Mouse (Mus musculus) limb, embryonic 13.5 days (tissue): ENCODE measurements around the gene Mrgprh. TPM values are rescaled to one million over a fixed set of nuclear protein-coding genes. Genes with fewer than 3 reads are reported as not detected.

Source experiments
- ATAC-seq: fragments of 200-750 bp; cut with Nextera tagmentation; 2 replicates; pipeline ENCODE4 v1.8.0; 2017; ENCODE audit warnings: low read depth, moderate number of reproducible peaks, moderate TSS enrichment; ENCODE audit not compliant: low FRiP score
- H3K27ac ChIP-seq: fragments of 300-500 bp; sonication (generic); 2 replicates; pipeline ENCODE4 v1.5.1; 2015; ENCODE audit warnings: inconsistent platforms, mild to moderate bottlenecking, moderate library complexity
- H3K27me3 ChIP-seq: fragments of 300-500 bp; sonication (generic); 2 replicates; pipeline ENCODE4 v1.6.1; 2015; ENCODE audit warnings: mild to moderate bottlenecking, inconsistent platforms
- H3K36me3 ChIP-seq: fragments of 300-500 bp; sonication (generic); 2 replicates; pipeline ENCODE4 v1.6.1; 2015; ENCODE audit warnings: inconsistent platforms, mild to moderate bottlenecking, moderate library complexity
- H3K4me1 ChIP-seq: fragments of 300-500 bp; sonication (generic); 2 replicates; pipeline ENCODE4 v1.6.1; 2015; ENCODE audit warnings: inconsistent platforms
- H3K4me2 ChIP-seq: fragments of 300-500 bp; sonication (generic); replicated peaks from 2 replicates; pipeline ENCODE4 v1.6.1; 2015; ENCODE audit warnings: inconsistent platforms, mild to moderate bottlenecking, moderate library complexity
- H3K4me3 ChIP-seq: fragments of 300-500 bp; sonication (generic); 2 replicates; pipeline ENCODE4 v1.5.1; 2015; ENCODE audit warnings: moderate library complexity, mild to moderate bottlenecking, inconsistent platforms
- H3K9ac ChIP-seq: fragments of 300-500 bp; sonication (generic); 2 replicates; pipeline ENCODE4 v1.6.1; 2015; ENCODE audit warnings: mild to moderate bottlenecking, inconsistent platforms
- H3K9me3 ChIP-seq: fragments of 300-500 bp; sonication (generic); 2 replicates; pipeline ENCODE4 v1.6.1; 2016; ENCODE audit warnings: inconsistent platforms
- WGBS: fragments of 180-500 bp; shearing (Covaris S2); methylation state at CpG from one replicate; pipeline ENCODE4 v1.1.7; 2015; 5-methylcytosine and 5-hydroxymethylcytosine counted together
- polyA plus RNA-seq: library from polyadenylated mRNA; unstranded; fragments of >200 nt; fragmentation: Nextera tagmentation; extraction: Ambion mirVana; gene quantifications from 2 replicates; pipeline ENCODE4 v1.2.1, GENCODE M21; 2015

Mrgprh gene
- polyA plus RNA-seq, 1 experiment from 2014 or later, result 0.08 TPM

- 54% methylated on average over 4 of the region's 4 CpGs for WGBS
- peaks cover 30% of the 10 kb centered on the region for H3K4me1 ChIP-seq
- ATAC-seq, result no peak
These were observed 28.1 kb upstream of the Mrgprh start for GRCm38 (mm10) chr17:12847736-12848135.

GRCm38 (mm10) chr17:12849778-12850382, 26.0 kb upstream of the Mrgprh start:
- WGBS, result 85% methylated on average over 8 of the region's 8 CpGs
- Histone ChIP-seq H3K4me3 (no peak overlapping the region), H3K27ac (no peak overlapping the region), H3K27me3 (no peaks in the 10 kb centered on the region), H3K9me3 (no peaks in the 10 kb centered on the region), H3K36me3 (no peaks in the 10 kb centered on the region), H3K4me1 (peaks cover 18% of the 10 kb centered on the region), H3K9ac (no peak overlapping the region), H3K4me2 (no peak overlapping the region)
- ATAC-seq, result no peak

More at GRCm38 (mm10) chr17:12847736-12848135, 28.1 kb upstream of the Mrgprh start:
- Histone ChIP-seq H3K4me2 (no peak overlapping the region), H3K27me3 (no peaks in the 10 kb centered on the region), H3K9me3 (no peaks in the 10 kb centered on the region), H3K9ac (no peak overlapping the region), H3K36me3 (no peaks in the 10 kb centered on the region), H3K27ac (no peak overlapping the region), H3K4me3 (no peak overlapping the region)

GRCm38 (mm10) chr17:12851689-12852088, 24.1 kb upstream of the Mrgprh start:
- Histone ChIP-seq H3K27ac (no peak overlapping the region), H3K9me3 (no peaks in the 10 kb centered on the region), H3K27me3 (no peaks in the 10 kb centered on the region), H3K36me3 (no peaks in the 10 kb centered on the region), H3K4me3 (no peak overlapping the region), H3K4me2 (no peak overlapping the region), H3K4me1 (peaks cover 2% of the 10 kb centered on the region), H3K9ac (no peak overlapping the region)
- 77% methylated on average over 11 of the region's 11 CpGs for WGBS
- no peak for ATAC-seq

GRCm38 (mm10) chr17:12853821-12854220, 22.0 kb upstream of the Mrgprh start:
- Histone ChIP-seq H3K4me3 (no peak overlapping the region), H3K36me3 (no peaks in the 10 kb centered on the region), H3K9me3 (no peaks in the 10 kb centered on the region), H3K4me2 (no peak overlapping the region), H3K27me3 (no peaks in the 10 kb centered on the region), H3K27ac (no peak overlapping the region), H3K4me1 (no peaks in the 10 kb centered on the region), H3K9ac (no peak overlapping the region)
- no peak for ATAC-seq
- 91% methylated on average over 2 of the region's 2 CpGs for WGBS

- ATAC-seq, result no peak
- Histone ChIP-seq H3K36me3 (no peaks in the 10 kb centered on the region), H3K4me2 (no peak overlapping the region), H3K4me1 (no peaks in the 10 kb centered on the region), H3K9me3 (no peaks in the 10 kb centered on the region), H3K4me3 (no peak overlapping the region), H3K27me3 (no peaks in the 10 kb centered on the region), H3K9ac (no peak overlapping the region), H3K27ac (no peak overlapping the region)
- 96% methylated on average over 11 of the region's 11 CpGs for WGBS
These were observed 21.4 kb upstream of the Mrgprh start for GRCm38 (mm10) chr17:12854386-12854785.

- no peak for ATAC-seq
- WGBS, result 48% methylated on average over 3 of the region's 3 CpGs
- H3K36me3 ChIP-seq, result no peaks in the 10 kb centered on the region
- no peaks in the 10 kb centered on the region for H3K27me3 ChIP-seq
- H3K9ac ChIP-seq, result no peak overlapping the region
- no peak overlapping the region for H3K4me3 ChIP-seq
- H3K27ac ChIP-seq, result no peak overlapping the region
- no peak overlapping the region for H3K4me2 ChIP-seq
- no peaks in the 10 kb centered on the region for H3K4me1 ChIP-seq
- H3K9me3 ChIP-seq, result no peaks in the 10 kb centered on the region
These were observed 18.4 kb upstream of the Mrgprh start for GRCm38 (mm10) chr17:12857395-12857794.

GRCm38 (mm10) chr17:12858072-12858471, 17.8 kb upstream of the Mrgprh start:
- Histone ChIP-seq H3K27me3 (no peaks in the 10 kb centered on the region), H3K9ac (no peak overlapping the region), H3K9me3 (no peaks in the 10 kb centered on the region), H3K4me3 (no peak overlapping the region), H3K4me2 (no peak overlapping the region), H3K27ac (no peak overlapping the region), H3K4me1 (no peaks in the 10 kb centered on the region), H3K36me3 (no peaks in the 10 kb centered on the region)
- 36% methylated on average over 4 of the region's 4 CpGs for WGBS
- ATAC-seq, result no peak

- no peak overlapping the region for H3K9ac ChIP-seq
- H3K9me3 ChIP-seq, result no peaks in the 10 kb centered on the region
- no peaks in the 10 kb centered on the region for H3K4me1 ChIP-seq
- H3K4me2 ChIP-seq, result no peak overlapping the region
- H3K36me3 ChIP-seq, result no peaks in the 10 kb centered on the region
- ATAC-seq, result no peak
- H3K27ac ChIP-seq, result no peak overlapping the region
- no peaks in the 10 kb centered on the region for H3K27me3 ChIP-seq
- no peak overlapping the region for H3K4me3 ChIP-seq
- 80% methylated on average over 8 of the region's 8 CpGs for WGBS
These were observed 16.8 kb upstream of the Mrgprh start for GRCm38 (mm10) chr17:12859006-12859520.

GRCm38 (mm10) chr17:12864111-12864510, 11.7 kb upstream of the Mrgprh start:
- H3K36me3 ChIP-seq, result no peaks in the 10 kb centered on the region
- no peaks in the 10 kb centered on the region for H3K9me3 ChIP-seq
- H3K27me3 ChIP-seq, result no peaks in the 10 kb centered on the region
- no peak for ATAC-seq
- peaks cover 14% of the 10 kb centered on the region for H3K4me1 ChIP-seq
- no peak overlapping the region for H3K4me2 ChIP-seq
- H3K9ac ChIP-seq, result no peak overlapping the region
- no peak overlapping the region for H3K27ac ChIP-seq
- no peak overlapping the region for H3K4me3 ChIP-seq

- Histone ChIP-seq H3K36me3 (no peaks in the 10 kb centered on the region), H3K4me3 (no peak overlapping the region), H3K4me2 (no peak overlapping the region), H3K27me3 (no peaks in the 10 kb centered on the region), H3K9me3 (no peaks in the 10 kb centered on the region), H3K27ac (no peak overlapping the region), H3K9ac (no peak overlapping the region), H3K4me1 (peaks cover 24% of the 10 kb centered on the region)
- WGBS, result 81% methylated on average over 3 of the region's 3 CpGs
- no peak for ATAC-seq
These were observed 10.4 kb upstream of the Mrgprh start for GRCm38 (mm10) chr17:12865407-12865806.

- 74% methylated on average over 10 of the region's 10 CpGs for WGBS
- Histone ChIP-seq H3K4me1 (peaks cover 34% of the 10 kb centered on the region), H3K9ac (no peak overlapping the region), H3K4me2 (no peak overlapping the region), H3K27me3 (no peaks in the 10 kb centered on the region), H3K4me3 (no peak overlapping the region), H3K27ac (no peak overlapping the region), H3K9me3 (no peaks in the 10 kb centered on the region), H3K36me3 (no peaks in the 10 kb centered on the region)
- ATAC-seq, result no peak
These were observed 9.0 kb upstream of the Mrgprh start for GRCm38 (mm10) chr17:12866853-12867252.

GRCm38 (mm10) chr17:12868043-12868442, 7.8 kb upstream of the Mrgprh start, which contains the start of gene Mas1:
Mas1 (minus strand) TSS chr17:12868143.
- H3K27ac ChIP-seq, result peak within 1 kb of the TSS; percentile 70
- H3K36me3 ChIP-seq, result no peaks in the 10 kb centered on the region
- H3K4me3 ChIP-seq, result no peak within 1 kb of the TSS
- peak; percentile 4; the same call in 1 of the 2 replicates for ATAC-seq
- peaks cover 45% of the 10 kb centered on the region for H3K4me1 ChIP-seq
- WGBS, result 32% methylated on average over 2 of the region's 2 CpGs
- H3K27me3 ChIP-seq, result no peaks in the 10 kb centered on the region
- no peak within 1 kb of the TSS for H3K9ac ChIP-seq
- H3K4me2 ChIP-seq, result no peak within 1 kb of the TSS
- no peaks in the 10 kb centered on the region for H3K9me3 ChIP-seq

- H3K9ac ChIP-seq, result no peak overlapping the region
- 9% methylated on average over 4 of the region's 4 CpGs for WGBS
- H3K36me3 ChIP-seq, result no peaks in the 10 kb centered on the region
- no peak overlapping the region for H3K4me3 ChIP-seq
- ATAC-seq, result peak; percentile 20; the same call in 1 of the 2 replicates
- H3K4me2 ChIP-seq, result no peak overlapping the region
- H3K27ac ChIP-seq, result peak overlapping the region; percentile 48; the same call in 1 of the 2 replicates
- no peaks in the 10 kb centered on the region for H3K9me3 ChIP-seq
- H3K27me3 ChIP-seq, result no peaks in the 10 kb centered on the region
- H3K4me1 ChIP-seq, result peaks cover 50% of the 10 kb centered on the region
These were observed 7.2 kb upstream of the Mrgprh start for GRCm38 (mm10) chr17:12868640-12869039.
